Mouse (Mus musculus): Measurements from ENCODE around the gene Hsd3b7. TPM values are rescaled to one million over a fixed set of nuclear protein-coding genes. Genes with fewer than 3 reads are reported as not detected.

The Hsd3b7 gene
- polyA plus RNA-seq, 1 experiment from 2014 or later = 5.0 TPM

GRCm38 (mm10) chr7:127812292-127812691 lies 11.9 kb downstream of the Hsd3b7 start:
- DNase-seq (ENCODE audit: low spot score) = no peak
- H3K27ac ChIP-seq (replicated peaks) = no peak overlapping the region
- H3K36me3 ChIP-seq = peaks cover 65% of the 10 kb centered on the region
- 86% methylated on average over 3 of the region's 3 CpGs for WGBS
- H3K4me3 ChIP-seq = no peak overlapping the region
- no peaks in the 10 kb centered on the region for H3K27me3 ChIP-seq (ENCODE audit: low read depth, poor library complexity, severe bottlenecking)
- H3K9me3 ChIP-seq (replicated peaks) = no peaks in the 10 kb centered on the region
- no peaks in the 10 kb centered on the region for H3K4me1 ChIP-seq

DNA sequence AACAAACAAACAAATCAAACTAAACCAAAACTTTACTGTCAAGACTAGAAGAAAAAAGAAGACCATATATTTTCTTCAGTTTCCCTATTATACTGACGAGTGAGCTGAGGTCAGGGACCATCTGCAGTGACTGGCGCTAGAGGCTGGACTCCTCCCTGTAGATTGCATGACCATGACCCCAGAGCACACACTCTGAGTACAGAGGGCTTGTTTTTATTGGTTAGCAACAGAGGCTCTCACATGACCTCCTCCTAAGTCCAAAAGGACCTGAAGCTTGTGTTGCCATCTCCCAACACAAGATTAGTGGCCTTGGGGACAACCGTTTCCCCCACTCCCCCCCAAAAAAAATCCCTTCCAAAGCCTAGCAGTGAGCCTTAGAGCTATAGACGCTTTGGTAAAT lies 13.4 kb downstream of the Hsd3b7 start:
- no peaks in the 10 kb centered on the region for H3K4me1 ChIP-seq
- no peak overlapping the region for H3K27ac ChIP-seq (replicated peaks)
- H3K4me3 ChIP-seq = no peak overlapping the region
- H3K36me3 ChIP-seq = peaks cover 58% of the 10 kb centered on the region
- no peaks in the 10 kb centered on the region for H3K9me3 ChIP-seq (replicated peaks)
- H3K27me3 ChIP-seq (ENCODE audit: low read depth, poor library complexity, severe bottlenecking) = no peaks in the 10 kb centered on the region
- no peak for DNase-seq (ENCODE audit: low spot score)
- WGBS = 90% methylated on average over 4 of the region's 4 CpGs

- H3K4me1 ChIP-seq = no peaks in the 10 kb centered on the region
- 90% methylated on average over 19 of the region's 19 CpGs for WGBS
- H3K36me3 ChIP-seq = peaks cover 58% of the 10 kb centered on the region
- no peak overlapping the region for H3K27ac ChIP-seq (replicated peaks)
- no peak overlapping the region for H3K4me3 ChIP-seq
- H3K27me3 ChIP-seq (ENCODE audit: low read depth, poor library complexity, severe bottlenecking) = no peaks in the 10 kb centered on the region
- DNase-seq (ENCODE audit: low spot score) = no peak
- no peaks in the 10 kb centered on the region for H3K9me3 ChIP-seq (replicated peaks)
Observed at GRCm38 (mm10) chr7:127814241-127814921, 14.0 kb downstream of the Hsd3b7 start.

DNA sequence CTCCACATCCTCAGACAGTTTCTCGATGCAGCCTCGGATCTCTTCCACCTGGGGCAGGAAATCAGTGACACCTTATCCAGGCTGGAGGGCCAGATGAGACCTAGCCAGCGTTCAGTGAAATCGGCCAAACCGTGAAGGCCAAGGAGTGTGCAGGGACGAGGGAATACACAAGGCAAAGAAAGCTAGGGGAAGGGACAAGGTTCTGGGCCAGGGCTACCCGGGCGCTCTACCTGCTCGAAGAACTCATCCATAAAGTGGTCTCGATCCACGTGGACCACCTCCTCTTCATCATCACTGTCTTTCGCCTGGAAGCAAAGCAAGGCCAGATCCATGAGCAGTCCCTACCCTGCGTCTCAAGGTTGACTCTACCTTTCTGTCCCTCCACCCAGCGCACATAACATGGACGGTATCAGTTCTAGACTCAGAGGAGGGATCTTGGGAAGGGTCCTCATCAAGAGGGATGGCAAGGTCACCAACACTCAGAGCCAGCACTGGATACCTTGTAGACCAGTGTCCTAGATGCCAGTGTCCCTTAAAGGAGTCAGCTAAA lies 14.8 kb downstream of the Hsd3b7 start:
- H3K4me1 ChIP-seq = no peaks in the 10 kb centered on the region
- peaks cover 51% of the 10 kb centered on the region for H3K36me3 ChIP-seq
- H3K9me3 ChIP-seq (replicated peaks) = no peaks in the 10 kb centered on the region
- no peak for DNase-seq (ENCODE audit: low spot score)
- 93% methylated on average over 15 of the region's 15 CpGs for WGBS
- no peak overlapping the region for H3K27ac ChIP-seq (replicated peaks)
- no peak overlapping the region for H3K4me3 ChIP-seq
- no peaks in the 10 kb centered on the region for H3K27me3 ChIP-seq (ENCODE audit: low read depth, poor library complexity, severe bottlenecking)

- H3K27me3 ChIP-seq (ENCODE audit: low read depth, poor library complexity, severe bottlenecking) = no peaks in the 10 kb centered on the region
- H3K9me3 ChIP-seq (replicated peaks) = no peaks in the 10 kb centered on the region
- 72% methylated on average over 15 of the region's 15 CpGs for WGBS
- DNase-seq (ENCODE audit: low spot score) = no peak
- H3K27ac ChIP-seq (replicated peaks) = peak overlapping the region; percentile 10; the same call in 1 of the 2 replicates
- H3K36me3 ChIP-seq = peaks cover 41% of the 10 kb centered on the region
- H3K4me3 ChIP-seq = no peak overlapping the region
- peaks cover 5% of the 10 kb centered on the region for H3K4me1 ChIP-seq
Observed at GRCm38 (mm10) chr7:127815954-127816821, 15.8 kb downstream of the Hsd3b7 start.

DNA sequence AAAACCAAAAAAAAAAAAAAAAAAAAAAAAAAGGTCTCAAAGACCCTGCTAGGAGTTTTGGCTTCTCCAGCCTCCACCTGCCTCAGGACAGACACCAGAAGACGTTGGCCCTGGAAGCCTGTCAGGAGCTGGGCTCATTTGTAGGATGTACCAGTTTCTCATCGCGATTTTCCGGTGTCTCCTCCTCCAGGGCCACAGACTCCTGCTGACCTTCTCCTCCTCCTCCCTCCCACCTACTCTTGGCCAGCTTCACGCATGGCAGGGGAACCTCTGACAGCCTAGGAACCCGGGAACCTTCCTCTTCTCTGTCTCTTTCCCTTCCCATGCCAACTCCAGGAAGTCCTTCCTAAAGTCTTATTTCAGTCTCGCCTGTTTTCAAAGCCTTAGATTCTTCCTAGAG lies 16.6 kb downstream of the Hsd3b7 start:
- no peak for DNase-seq (ENCODE audit: low spot score)
- no peaks in the 10 kb centered on the region for H3K9me3 ChIP-seq (replicated peaks)
- WGBS = 85% methylated on average over 7 of the region's 7 CpGs

DNA sequence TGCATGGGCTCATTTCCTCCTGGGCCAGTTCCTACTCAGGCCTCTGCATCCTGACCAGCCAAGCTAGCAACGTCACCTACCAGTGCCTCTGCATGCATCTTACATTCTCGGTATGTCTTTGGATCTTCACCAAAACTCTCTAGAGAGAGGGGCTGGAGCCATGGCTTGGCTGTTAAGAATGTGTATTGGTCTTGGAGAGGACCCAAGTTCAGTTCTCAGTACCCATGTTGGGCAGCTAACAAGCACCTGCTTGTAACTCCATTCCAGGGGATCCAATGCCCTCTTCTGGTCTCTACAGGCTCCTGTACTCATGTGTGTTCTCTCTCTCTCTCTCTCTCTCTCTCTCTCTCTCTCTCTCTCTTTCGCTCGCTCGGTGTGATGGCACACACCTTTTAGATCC lies 17.4 kb downstream of the Hsd3b7 start:
- 94% methylated on average over 5 of the region's 5 CpGs for WGBS
- no peak overlapping the region for H3K27ac ChIP-seq (replicated peaks)
- H3K4me3 ChIP-seq = no peak overlapping the region
- H3K9me3 ChIP-seq (replicated peaks) = no peaks in the 10 kb centered on the region
- peaks cover 25% of the 10 kb centered on the region for H3K36me3 ChIP-seq
- DNase-seq (ENCODE audit: low spot score) = no peak
- H3K27me3 ChIP-seq (ENCODE audit: low read depth, poor library complexity, severe bottlenecking) = no peaks in the 10 kb centered on the region
- H3K4me1 ChIP-seq = peaks cover 12% of the 10 kb centered on the region

More for the DNA sequence above, 16.6 kb downstream of the Hsd3b7 start:
- H3K27ac ChIP-seq (replicated peaks) = no peak overlapping the region
- H3K4me3 ChIP-seq = no peak overlapping the region
- peaks cover 33% of the 10 kb centered on the region for H3K36me3 ChIP-seq
- peaks cover 9% of the 10 kb centered on the region for H3K4me1 ChIP-seq
- H3K27me3 ChIP-seq (ENCODE audit: low read depth, poor library complexity, severe bottlenecking) = no peaks in the 10 kb centered on the region

GRCm38 (mm10) chr7:127820836-127821509 lies 20.6 kb downstream of the Hsd3b7 start:
- Histone ChIP-seq H3K9me3 (replicated peaks) (no peaks in the 10 kb centered on the region), H3K27me3 (ENCODE audit: low read depth, poor library complexity, severe bottlenecking) (no peaks in the 10 kb centered on the region), H3K36me3 (0 out of 2 replicates have a peak, but pooled peaks cover 5% of the 10 kb centered on the region), H3K27ac (replicated peaks) (0 out of 2 replicates have a peak overlapping the region, but pooled peaks have one; percentile 1), H3K4me1 (peaks cover 37% of the 10 kb centered on the region), H3K4me3 (no peak overlapping the region)
- no peak for DNase-seq (ENCODE audit: low spot score)
- WGBS = 76% methylated on average over 13 of the region's 13 CpGs

GRCm38 (mm10) chr7:127822494-127822893 lies 22.1 kb downstream of the Hsd3b7 start:
- H3K9me3 ChIP-seq (replicated peaks) = no peaks in the 10 kb centered on the region
- 88% methylated on average over 3 of the region's 3 CpGs for WGBS
- no peak for DNase-seq (ENCODE audit: low spot score)
- H3K4me1 ChIP-seq = peaks cover 37% of the 10 kb centered on the region
- no peak overlapping the region for H3K27ac ChIP-seq (replicated peaks)
- H3K27me3 ChIP-seq (ENCODE audit: low read depth, poor library complexity, severe bottlenecking) = no peaks in the 10 kb centered on the region
- H3K36me3 ChIP-seq = 0 out of 2 replicates have a peak, but pooled peaks cover 3% of the 10 kb centered on the region
- H3K4me3 ChIP-seq = no peak overlapping the region

GRCm38 (mm10) chr7:127823236-127824171 lies 23.1 kb downstream of the Hsd3b7 start:
- no peaks in the 10 kb centered on the region for H3K36me3 ChIP-seq
- no peak for DNase-seq (ENCODE audit: low spot score)
- H3K27ac ChIP-seq (replicated peaks) = peak overlapping the region; percentile 89
- peak overlapping the region; percentile 73 for H3K4me3 ChIP-seq
- H3K9me3 ChIP-seq (replicated peaks) = no peaks in the 10 kb centered on the region
- no peaks in the 10 kb centered on the region for H3K27me3 ChIP-seq (ENCODE audit: low read depth, poor library complexity, severe bottlenecking)
- peaks cover 37% of the 10 kb centered on the region for H3K4me1 ChIP-seq
- 73% methylated on average over 11 of the region's 11 CpGs for WGBS

DNA sequence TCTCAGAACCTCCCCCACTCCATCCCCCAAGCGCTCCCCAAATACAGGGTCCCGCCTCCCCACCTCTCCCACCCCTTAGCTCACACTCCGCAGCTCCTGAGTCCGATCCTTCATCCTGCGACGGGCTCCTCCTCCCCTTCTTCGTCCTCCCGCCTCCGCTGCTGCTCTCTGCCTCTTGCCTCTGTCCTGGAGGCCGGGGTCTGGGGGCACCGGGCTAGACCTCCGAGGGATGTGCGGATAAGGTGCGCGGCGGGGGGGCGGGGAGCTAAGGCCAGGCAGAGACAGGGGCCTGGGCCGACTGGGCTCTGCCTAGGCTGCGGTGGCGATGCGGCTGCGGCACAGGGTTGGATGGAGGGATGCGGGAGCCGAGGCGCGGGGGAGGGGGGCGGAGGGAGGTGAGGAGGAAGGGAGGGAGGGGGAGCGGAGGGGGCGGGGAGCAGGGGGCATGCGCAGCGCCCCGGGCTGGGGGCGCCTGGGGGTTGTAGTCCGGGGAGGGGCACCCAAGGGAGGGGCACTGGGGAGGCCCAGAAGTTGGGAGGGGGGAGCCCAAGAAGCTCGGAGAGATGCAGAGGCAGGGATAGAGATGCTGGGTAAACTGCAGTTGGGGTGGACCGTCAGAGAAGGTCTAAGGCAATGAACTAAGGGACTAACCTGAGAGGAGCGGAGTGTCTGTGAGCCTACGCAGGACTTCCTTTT lies 23.9 kb downstream of the Hsd3b7 start, which contains the start of the genes Stx4a and Stx1b:
TSS of gene Stx4a (plus strand) at position 119 of the 696 bp plus-strand sequence.
TSS of gene Stx1b (minus strand) at position 374 of the 696 bp plus-strand sequence.
- Histone ChIP-seq H3K27me3 (ENCODE audit: low read depth, poor library complexity, severe bottlenecking) (no peaks in the 10 kb centered on the region), H3K36me3 (no peaks in the 10 kb centered on the region), H3K4me1 (peaks cover 37% of the 10 kb centered on the region), H3K9me3 (replicated peaks) (no peaks in the 10 kb centered on the region), H3K27ac (replicated peaks) (peak within 1 kb of the TSS; percentile 89), H3K4me3 (peak within 1 kb of the TSS; percentile 73)
- 2% methylated on average over 31 of the region's 38 CpGs for WGBS
- DNase-seq (ENCODE audit: low spot score) = peak; percentile 77
